Mouse (Mus musculus) ovary, postnatal 14 days (tissue): ENCODE measurements at regions not wholly inside any gene's neighbourhood (a gene's known extent, or its start where the extent isn't known, plus 50 kb on each side); places are given as distances from the start of the nearest gene placed in this dataset.

Source experiments
- DNase-seq: peaks from one replicate; pipeline ENCODE4 v3.0.0; 2022; ENCODE audit warnings: low spot score

DNA sequence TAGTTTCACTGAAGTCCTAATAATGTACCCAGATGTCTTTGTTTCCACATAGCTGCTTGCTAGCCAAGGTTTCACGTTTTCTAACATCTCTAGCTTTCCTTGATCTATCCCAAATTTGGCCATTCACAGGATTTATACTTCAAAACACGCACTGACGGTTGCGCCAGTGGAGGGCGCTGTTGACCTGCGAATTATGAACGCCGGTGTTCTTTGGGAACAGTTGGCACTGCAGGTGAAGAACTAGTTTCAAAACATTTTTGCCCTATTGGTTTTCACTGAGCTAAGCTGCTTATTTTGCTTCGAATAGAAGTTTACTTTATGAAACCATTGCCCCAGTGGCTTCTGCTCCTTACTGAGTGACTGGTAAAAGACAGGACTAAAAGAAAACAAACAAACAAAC is 76.7 kb upstream of the Slitrk3 start:
- peak; percentile 21 for DNase-seq

DNA sequence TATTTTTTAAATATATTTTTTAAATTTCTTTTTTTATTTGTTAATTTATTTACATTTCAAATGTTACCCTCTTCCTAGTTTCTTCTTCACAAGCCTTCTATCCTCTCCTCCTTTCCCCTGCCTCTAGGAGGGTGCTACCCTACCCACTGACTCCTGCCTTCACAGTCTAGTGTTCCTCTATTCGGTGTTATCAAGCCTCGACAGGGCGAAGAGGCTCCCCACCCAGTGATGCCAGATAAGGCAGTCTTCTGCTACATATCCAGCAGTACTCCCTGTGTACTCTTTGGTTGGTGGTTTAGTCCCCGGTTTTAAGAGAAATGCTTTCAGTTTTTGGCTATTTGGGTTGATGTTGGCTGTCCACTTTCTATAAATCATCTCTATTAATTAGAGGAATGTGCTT is 67.5 kb upstream of the Slitrk3 start:
- no peak for DNase-seq

DNA sequence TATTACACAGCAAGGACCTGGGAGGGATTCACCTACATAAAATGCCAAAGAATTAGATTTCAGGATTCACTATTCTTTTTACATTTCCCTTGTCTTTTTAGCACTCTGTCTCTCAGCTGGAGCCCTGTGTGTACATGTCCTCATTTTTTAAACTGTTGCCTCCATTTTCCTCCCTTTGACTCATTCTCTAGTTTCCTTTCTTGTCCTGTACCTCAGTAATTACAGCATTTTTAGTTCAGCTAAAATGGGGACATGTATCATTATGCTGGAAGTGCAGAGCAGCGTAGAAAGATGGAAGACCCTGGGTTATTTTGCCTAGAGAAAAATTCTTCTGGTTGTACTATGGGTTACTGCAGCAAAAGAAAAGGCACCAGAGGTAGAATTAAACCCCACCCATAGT is 51.5 kb upstream of the Slitrk3 start:
- no peak for DNase-seq
